Mouse (Mus musculus) liver, postnatal 0 days (tissue): ENCODE measurements around the gene Nsmce1.

Source experiments
- CTCF ChIP-seq: sonication (generic); IDR thresholded peaks from 2 replicates; pipeline ENCODE4 v1.5.1; 2016; ENCODE audit warnings: antibody characterized with exemption, low read depth
- EP300 ChIP-seq: IDR thresholded peaks from 2 replicates; pipeline ENCODE4 v1.6.1; 2016; ENCODE audit warnings: antibody characterized with exemption, low read depth, mild to moderate bottlenecking

DNA sequence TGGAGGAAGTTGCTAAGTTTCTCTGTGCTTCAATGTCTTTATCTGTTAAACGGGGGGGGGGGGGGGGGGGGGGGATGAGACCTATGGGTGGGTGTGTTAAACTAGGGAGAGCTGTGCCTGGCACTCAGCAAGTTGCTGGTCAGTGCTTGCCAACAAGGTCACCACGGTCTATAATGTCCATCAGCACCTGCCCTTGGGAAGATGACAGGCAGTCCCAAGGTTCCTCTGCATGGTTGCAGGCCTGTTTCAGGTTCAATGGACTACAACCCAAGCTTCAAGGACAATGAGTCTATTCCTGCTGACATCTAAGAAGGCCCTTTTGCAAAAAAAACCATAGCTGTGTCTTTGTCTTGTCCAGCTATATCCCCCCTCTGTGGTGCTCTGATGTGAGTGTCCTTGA lies 69.5 kb downstream of the Nsmce1 start:
- no peak for TF ChIP-seq CTCF
- no peak for TF ChIP-seq EP300
